ENCODE assay signal across 22 mouse cellular contexts in genomic region chr12:70835004-70835403, GRCm38 (mm10).
"Had no signal": no experiment of that assay in that cellular context is flagged by ENCODE, and none has a peak within 500 bp of the region (broad histone marks: within the 10 kb centered on the region; RNA-seq: fewer than 3 reads in every experiment).

No protein-coding gene starts in this region.

- ATAC-seq: intestine, postnatal 0 days; liver, postnatal 0 days; midbrain, embryonic 13.5 days; midbrain, embryonic 16.5 days had no signal

- H3K27ac ChIP-seq: kidney, postnatal 0 days; left cerebral cortex, adult 2 months; limb, embryonic 12.5 days; limb, embryonic 15.5 days; liver, embryonic 14.5 days; midbrain, embryonic 10.5 days; midbrain, embryonic 13.5 days; neural tube, embryonic 13.5 days had no signal

- H3K9ac ChIP-seq: limb, embryonic 12.5 days; limb, embryonic 15.5 days; liver, embryonic 14.5 days; liver, postnatal 0 days; midbrain, embryonic 13.5 days; neural tube, embryonic 13.5 days had no signal

- H3K36me3 ChIP-seq: limb, embryonic 15.5 days; midbrain, embryonic 10.5 days; midbrain, embryonic 13.5 days; neural tube, embryonic 13.5 days had no signal

- H3K9me3 ChIP-seq: limb, embryonic 12.5 days; limb, embryonic 15.5 days; megakaryocyte, embryonic 14.5 days; midbrain, embryonic 10.5 days; neural tube, embryonic 13.5 days had no signal

- H3K4me3 ChIP-seq: left cerebral cortex, adult 2 months; limb, embryonic 12.5 days; limb, embryonic 15.5 days; megakaryocyte, embryonic 14.5 days; midbrain, embryonic 10.5 days; midbrain, embryonic 13.5 days; myocyte; neural tube, embryonic 13.5 days had no signal

- H3K4me2 ChIP-seq: limb, embryonic 12.5 days; limb, embryonic 15.5 days; liver, embryonic 11.5 days; midbrain, embryonic 13.5 days; neural tube, embryonic 13.5 days had no signal

- DNase-seq: kidney, adult 2 months; kidney, postnatal 36 days; layer of hippocampus, postnatal 36 days; liver, postnatal 0 days; retina, postnatal 1 day; right cerebral cortex, postnatal 25 days; thymus, adult 2 months; thymus, postnatal 14 days; thymus, postnatal 4 days had no signal

- H3K27me3 ChIP-seq: limb, embryonic 12.5 days; limb, embryonic 15.5 days; megakaryocyte, embryonic 14.5 days; midbrain, embryonic 13.5 days; neural tube, embryonic 13.5 days had no signal
